9 mouse cellular contexts compared by ENCODE assay signal in the genomic region with DNA sequence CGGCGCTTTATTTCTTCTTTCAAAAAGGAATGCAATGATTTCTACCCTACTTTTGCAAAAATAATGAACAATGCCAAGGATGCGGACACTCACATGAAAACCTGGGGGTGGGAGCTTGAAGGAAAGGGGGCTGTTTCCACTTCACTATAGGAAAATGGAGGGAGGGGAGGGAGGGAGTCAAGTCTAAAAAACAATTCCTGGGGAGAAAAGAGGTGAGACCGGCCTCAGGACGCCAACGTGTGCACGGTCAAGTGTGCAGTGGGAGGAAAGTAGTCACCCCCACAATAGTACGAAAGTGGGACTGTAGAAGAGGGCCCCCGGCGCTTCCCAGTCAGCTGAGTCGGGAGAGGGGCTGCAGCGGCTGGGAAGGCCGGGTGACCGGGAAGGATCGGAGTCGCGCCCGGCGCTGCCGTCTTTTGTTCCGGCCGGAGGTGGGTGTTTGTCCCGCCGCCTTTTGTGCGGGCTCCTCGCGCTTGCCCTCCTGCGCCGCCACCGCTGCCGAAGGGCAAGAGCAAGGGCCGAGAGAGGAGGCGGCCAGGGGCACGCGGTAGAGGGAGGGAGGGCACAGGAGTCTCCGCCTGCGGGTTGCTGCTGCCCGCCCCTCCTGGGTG. TPM values are rescaled to one million over a fixed set of nuclear protein-coding genes. Genes with fewer than 3 reads are reported as not detected.
A peak's percentile ranks its signal among the peaks of the same experiment; 100 is the strongest.
DNase-seq lines count a peak whose midpoint lies in the region; ATAC-seq and TF ChIP-seq lines count a peak whose summit lies in the region.
"Had no signal": no experiment of that assay in that cellular context is flagged by ENCODE, and none has a peak within 500 bp of the region (broad histone marks: within the 10 kb centered on the region; RNA-seq: fewer than 3 reads in every experiment).

No protein-coding gene starts in this region.

- no peak for TF ChIP-seq POLR2A in cerebellum, adult 2 months (IDR thresholded peaks at IDR 0.05; ENCODE audit: borderline replicate concordance, insufficient read depth, low read length)

- H3K36me3 ChIP-seq in embryonic facial prominence, embryonic 14.5 days (ENCODE audit: control insufficient read depth, insufficient read depth, low read length): no peaks in the 10 kb centered on the region
- H3K36me3 ChIP-seq in hindbrain, embryonic 13.5 days: no peaks in the 10 kb centered on the region
- 0 out of 2 replicates have a peak, but pooled peaks cover 2% of the 10 kb centered on the region for H3K36me3 ChIP-seq in liver, embryonic 13.5 days
- H3K36me3 ChIP-seq in neural tube, embryonic 13.5 days: no peaks in the 10 kb centered on the region

- H3K4me3 ChIP-seq in cerebellum, adult 2 months (replicated peaks; ENCODE audit: insufficient read depth, low read depth, low read length): no peak overlapping the region
- H3K4me3 ChIP-seq in embryonic facial prominence, embryonic 14.5 days (ENCODE audit: low read depth, low read length): peak overlapping the region; percentile 82
- peak overlapping the region; percentile 86 for H3K4me3 ChIP-seq in hindbrain, embryonic 13.5 days
- peak overlapping the region; percentile 85 for H3K4me3 ChIP-seq in liver, embryonic 13.5 days (replicated peaks)
- peak overlapping the region; percentile 81 for H3K4me3 ChIP-seq in neural tube, embryonic 13.5 days

- WGBS in cerebellum, adult 2 months: 1% methylated on average over 38 of the region's 38 CpGs
- under 1% methylated on average over 26 of the region's 38 CpGs for WGBS in embryonic facial prominence, embryonic 14.5 days
- under 1% methylated on average over 38 of the region's 38 CpGs for WGBS in hindbrain, embryonic 13.5 days
- WGBS in liver, embryonic 13.5 days (ENCODE audit: insufficient replicate concordance): under 1% methylated on average over 37 of the region's 38 CpGs
- WGBS in neural tube, embryonic 13.5 days: under 1% methylated on average over 38 of the region's 38 CpGs

- peak overlapping the region; percentile 97 for H3K4me2 ChIP-seq in embryonic facial prominence, embryonic 14.5 days (ENCODE audit: low read depth, low read length)
- H3K4me2 ChIP-seq in hindbrain, embryonic 13.5 days: peak overlapping the region; percentile 99
- H3K4me2 ChIP-seq in liver, embryonic 13.5 days: peak overlapping the region; percentile 98
- H3K4me2 ChIP-seq in neural tube, embryonic 13.5 days: peak overlapping the region; percentile 78

- no peaks in the 10 kb centered on the region for H3K9me3 ChIP-seq in embryonic facial prominence, embryonic 14.5 days (ENCODE audit: control insufficient read depth, low read length)
- no peaks in the 10 kb centered on the region for H3K9me3 ChIP-seq in hindbrain, embryonic 13.5 days
- no peaks in the 10 kb centered on the region for H3K9me3 ChIP-seq in liver, embryonic 13.5 days (replicated peaks)
- H3K9me3 ChIP-seq in neural tube, embryonic 13.5 days: no peaks in the 10 kb centered on the region

- no peak overlapping the region for H3K27ac ChIP-seq in cerebellum, adult 2 months (ENCODE audit: insufficient read depth, low read length)
- H3K27ac ChIP-seq in embryonic facial prominence, embryonic 14.5 days (replicated peaks; ENCODE audit: low read depth, low read length): peak overlapping the region; percentile 98
- peak overlapping the region; percentile 100 for H3K27ac ChIP-seq in hindbrain, embryonic 13.5 days
- H3K27ac ChIP-seq in liver, embryonic 13.5 days: peak overlapping the region; percentile 92
- H3K27ac ChIP-seq in neural tube, embryonic 13.5 days (replicated peaks): peak overlapping the region; percentile 99

- TF ChIP-seq CTCF in cerebellum, adult 2 months (IDR thresholded peaks at IDR 0.05; ENCODE audit: borderline replicate concordance, insufficient read depth, low read depth, low read length): no peak

- DNase-seq in cerebellum, adult 2 months: peak; percentile 15 to 42
- no peak for DNase-seq in cerebellum, adult 9-11 months
- DNase-seq in ES-CJ7 (ENCODE audit: low read depth, low spot score): peak; percentile 59
- DNase-seq in embryonic facial prominence, embryonic 14.5 days (ENCODE audit: low spot score): no peak
- peak; percentile 49 for DNase-seq in liver, embryonic 13.5 days
- no peak for DNase-seq in right cerebral cortex, postnatal 36 days (ENCODE audit: low spot score in 2 of 2)

- no peaks in the 10 kb centered on the region; the same call in 1 of the 2 replicates for H3K4me1 ChIP-seq in cerebellum, adult 2 months (ENCODE audit: control insufficient read depth, insufficient read depth, low read length)
- peaks cover 14% of the 10 kb centered on the region for H3K4me1 ChIP-seq in embryonic facial prominence, embryonic 14.5 days (ENCODE audit: control insufficient read depth, insufficient read depth, low read length)
- H3K4me1 ChIP-seq in hindbrain, embryonic 13.5 days (replicated peaks): peaks cover 33% of the 10 kb centered on the region
- peaks cover 65% of the 10 kb centered on the region for H3K4me1 ChIP-seq in liver, embryonic 13.5 days (replicated peaks)
- H3K4me1 ChIP-seq in neural tube, embryonic 13.5 days (replicated peaks): peaks cover 43% of the 10 kb centered on the region

- peaks cover 23% of the 10 kb centered on the region; the same call in 1 of the 2 replicates for H3K27me3 ChIP-seq in cerebellum, adult 2 months (ENCODE audit: control insufficient read depth, insufficient read depth, low read length)
- no peaks in the 10 kb centered on the region; the same call in 1 of the 2 replicates for H3K27me3 ChIP-seq in embryonic facial prominence, embryonic 14.5 days (replicated peaks; ENCODE audit: control insufficient read depth, insufficient read depth, low read length)
- no peaks in the 10 kb centered on the region for H3K27me3 ChIP-seq in hindbrain, embryonic 13.5 days
- H3K27me3 ChIP-seq in liver, embryonic 13.5 days: peaks cover 1% of the 10 kb centered on the region
- no peaks in the 10 kb centered on the region for H3K27me3 ChIP-seq in neural tube, embryonic 13.5 days

- no peak for ATAC-seq in embryonic facial prominence, embryonic 14.5 days (ENCODE audit: low read depth)
- ATAC-seq in hindbrain, embryonic 13.5 days (ENCODE audit: low FRiP score): no peak
- no peak for ATAC-seq in liver, embryonic 13.5 days (ENCODE audit: low read depth)
- no peak for ATAC-seq in neural tube, embryonic 13.5 days (ENCODE audit: low read depth)

- peak overlapping the region; percentile 95 for H3K9ac ChIP-seq in embryonic facial prominence, embryonic 14.5 days (ENCODE audit: low read depth, low read length)
- H3K9ac ChIP-seq in hindbrain, embryonic 13.5 days: peak overlapping the region; percentile 99
- H3K9ac ChIP-seq in liver, embryonic 13.5 days: peak overlapping the region; percentile 90
- peak overlapping the region; percentile 98 for H3K9ac ChIP-seq in neural tube, embryonic 13.5 days

RNA-seq across cellular contexts. Expression of gene Bcl11a, which starts 1.0 kb away (rescaled TPM):
- polyA plus RNA-seq in cerebellum, adult 2 months (2012; rRNA removed): 9.5 and 10.4 TPM in 2 replicates
- polyA plus RNA-seq in embryonic facial prominence, embryonic 14.5 days (2014; fragmentation: Nextera tagmentation; extraction: Ambion mirVana): 26.4 and 30.1 TPM in 2 replicates
- 116 and 129 TPM in 2 replicates for polyA plus RNA-seq in hindbrain, embryonic 13.5 days (2015; fragmentation: Nextera tagmentation; extraction: Ambion mirVana)
- 37.9 and 45.0 TPM in 2 replicates for polyA plus RNA-seq in liver, embryonic 13.5 days (2015; fragmentation: Nextera tagmentation; extraction: Ambion mirVana)
- 125 and 131 TPM in 2 replicates for polyA plus RNA-seq in neural tube, embryonic 13.5 days (2015; fragmentation: Nextera tagmentation; extraction: Ambion mirVana)

RNA-seq across cellular contexts. Expression of gene A830031A19Rik, which starts 4.0 kb away (rescaled TPM):
- 0.21 TPM in 1 of 2 replicates, not detected in the other for polyA plus RNA-seq in cerebellum, adult 2 months (2012; rRNA removed)
- polyA plus RNA-seq in embryonic facial prominence, embryonic 14.5 days (2014; fragmentation: Nextera tagmentation; extraction: Ambion mirVana): not detected in 2 replicates
- polyA plus RNA-seq in hindbrain, embryonic 13.5 days (2015; fragmentation: Nextera tagmentation; extraction: Ambion mirVana): 0.23 TPM in 1 of 2 replicates, not detected in the other
- polyA plus RNA-seq in liver, embryonic 13.5 days (2015; fragmentation: Nextera tagmentation; extraction: Ambion mirVana): not detected in 2 replicates
- polyA plus RNA-seq in neural tube, embryonic 13.5 days (2015; fragmentation: Nextera tagmentation; extraction: Ambion mirVana): not detected in 2 replicates
- polyA plus RNA-seq: gonadal fat pad, adult 2 months had no signal

Comparison
In these comparisons a context has a peak if more than half of its experiments do, and no peak if none do; other contexts are left out.
1. DNase-seq: peak in cerebellum, adult 2 months (2 of 2), ES-CJ7 (single experiment) and liver, embryonic 13.5 days (single experiment); none in cerebellum, adult 9-11 months (single experiment), embryonic facial prominence, embryonic 14.5 days (single experiment) and right cerebral cortex, postnatal 36 days (0 of 2).
2. Peak in every context shown above with its lines, with median percentiles within 50 percentile points of each other: H3K4me2 ChIP-seq and H3K9ac ChIP-seq.